Mouse (Mus musculus) erythroblast, embryonic 14.5 days (primary cell): ENCODE measurements at regions not wholly inside any gene's neighbourhood (a gene's known extent, or its start where the extent isn't known, plus 50 kb on each side); places are given as distances from the start of the nearest gene placed in this dataset.

ENCODE experiments used
- GATA1 ChIP-seq: IDR thresholded peaks from 2 replicates; pipeline ENCODE4 v1.6.1; 2012; ENCODE audit warnings: low read length, inconsistent platforms, mixed read lengths
- TAL1 ChIP-seq: IDR thresholded peaks from 3 replicates; pipeline ENCODE4 v1.6.1; 2012; ENCODE audit warnings: low read length, inconsistent platforms, mixed read lengths

GRCm38 (mm10) chr10:43750854-43751253, 150.7 kb downstream of the Qrsl1 start:
- no peak for TF ChIP-seq TAL1
- TF ChIP-seq GATA1, result no peak
